22 mouse cellular contexts compared by ENCODE assay signal in genomic region chr11:96468048-96468745, GRCm38 (mm10). TPM values are rescaled to one million over a fixed set of nuclear protein-coding genes. Genes with fewer than 3 reads are reported as not detected.
DNase-seq lines count a peak whose midpoint lies in the region; ATAC-seq lines count a peak whose summit lies in the region.
"Had no signal": no experiment of that assay in that cellular context is flagged by ENCODE, and none has a peak within 500 bp of the region (broad histone marks: within the 10 kb centered on the region; RNA-seq: fewer than 3 reads in every experiment).

No protein-coding gene starts in this region.

- peak; percentile 21 for DNase-seq in thymus, postnatal 0 days (ENCODE audit: low spot score)
- no peak for DNase-seq in thymus, postnatal 10 days (ENCODE audit: low spot score in 2 of 2)
- DNase-seq in R1 (ENCODE audit: low read depth, low spot score): peak; percentile 14
- DNase-seq in liver, embryonic 11.5 days (ENCODE audit: low spot score): no peak
- DNase-seq in Muller cell, postnatal 12 days (ENCODE audit: inconsistent ontology term): no peak
- DNase-seq in adrenal gland, postnatal 4 days (ENCODE audit: low spot score in 2 of 2): no peak
- DNase-seq: adrenal gland, adult 2 months; cerebellum, adult 18-20 months; gastrocnemius, postnatal 36 days; heart, postnatal 36 days; kidney, adult 2 months; kidney, postnatal 36 days; layer of hippocampus, postnatal 36 days; left cerebral cortex, postnatal 4 days; lung, adult 18-20 months had no signal

- H3K9ac ChIP-seq in liver, embryonic 11.5 days (ENCODE audit: low read depth, low read length): no peak overlapping the region
- H3K9ac ChIP-seq in intestine, embryonic 15.5 days: no peak overlapping the region
- H3K9ac ChIP-seq: neural tube, embryonic 13.5 days had no signal

- peaks cover 30% of the 10 kb centered on the region for H3K27me3 ChIP-seq in liver, embryonic 11.5 days (replicated peaks; ENCODE audit: control insufficient read depth, insufficient read depth, low read length)
- H3K27me3 ChIP-seq in intestine, embryonic 15.5 days (replicated peaks): peaks cover 26% of the 10 kb centered on the region
- H3K27me3 ChIP-seq: Patski had no signal

- H3K4me2 ChIP-seq in liver, embryonic 11.5 days: peak overlapping the region; percentile 36
- H3K4me2 ChIP-seq in intestine, embryonic 15.5 days (replicated peaks): no peak overlapping the region
- H3K4me2 ChIP-seq: neural tube, embryonic 13.5 days had no signal

- H3K36me3 ChIP-seq in liver, embryonic 11.5 days (ENCODE audit: control insufficient read depth, insufficient read depth, low read length): no peaks in the 10 kb centered on the region
- H3K36me3 ChIP-seq in intestine, embryonic 15.5 days: no peaks in the 10 kb centered on the region
- H3K36me3 ChIP-seq: neural tube, embryonic 13.5 days had no signal

- H3K4me3 ChIP-seq in liver, embryonic 11.5 days (ENCODE audit: low read depth, low read length): no peak overlapping the region
- no peak overlapping the region for H3K4me3 ChIP-seq in intestine, embryonic 15.5 days (replicated peaks)
- H3K4me3 ChIP-seq: erythroblast, embryonic 14.5 days; neural tube, embryonic 13.5 days had no signal

- H3K27ac ChIP-seq in liver, embryonic 11.5 days (ENCODE audit: low read depth, low read length): peak overlapping the region; percentile 58
- no peak overlapping the region for H3K27ac ChIP-seq in intestine, embryonic 15.5 days
- H3K27ac ChIP-seq: hindbrain, postnatal 0 days; neural tube, embryonic 13.5 days had no signal

- no peaks in the 10 kb centered on the region for H3K9me3 ChIP-seq in liver, embryonic 11.5 days (ENCODE audit: control insufficient read depth, low read length)
- no peaks in the 10 kb centered on the region for H3K9me3 ChIP-seq in intestine, embryonic 15.5 days
- H3K9me3 ChIP-seq: neural tube, embryonic 13.5 days had no signal

- WGBS in liver, embryonic 11.5 days: 15% methylated on average over 9 of the region's 9 CpGs
- 57% methylated on average over 9 of the region's 9 CpGs for WGBS in intestine, embryonic 15.5 days

- peaks cover 4% of the 10 kb centered on the region; the same call in 1 of the 2 replicates for H3K4me1 ChIP-seq in liver, embryonic 11.5 days (replicated peaks; ENCODE audit: control insufficient read depth, insufficient read depth, low read length)
- H3K4me1 ChIP-seq in intestine, embryonic 15.5 days (replicated peaks): peaks cover 8% of the 10 kb centered on the region; the same call in 1 of the 2 replicates

- ATAC-seq in liver, embryonic 11.5 days (replicated peaks; ENCODE audit: low FRiP score): peak; percentile 94
- ATAC-seq in intestine, embryonic 15.5 days: no peak
- ATAC-seq: forebrain, embryonic 14.5 days; hindbrain, postnatal 0 days; Patski had no signal

RNA-seq across cellular contexts. Expression of gene Skap1, which starts 3.8 kb away (rescaled TPM):
- polyA plus RNA-seq in thymus, postnatal 0 days (2015; fragmentation: Nextera tagmentation; extraction: Ambion mirVana): 376 and 450 TPM in 2 replicates
- polyA plus RNA-seq in liver, embryonic 11.5 days (2014; fragmentation: Nextera tagmentation; extraction: Ambion mirVana): 0.45 and 0.58 TPM in 2 replicates
- 0.94 and 1.0 TPM in 2 replicates for polyA plus RNA-seq in intestine, embryonic 15.5 days (2015; fragmentation: Nextera tagmentation; extraction: Ambion mirVana)
- total RNA-seq in adrenal gland, postnatal 4 days (2021): 1 to 10 TPM; 6.1 to 7.6 TPM
- total RNA-seq: CH12.LX had no signal
- polyA plus RNA-seq: erythroblast, embryonic 14.5 days had no signal

Comparison
In these comparisons a context has a peak if more than half of its experiments do, and no peak if none do; other contexts are left out.
1. DNase-seq: peak in thymus, postnatal 0 days (single experiment) and R1 (single experiment); none in thymus, postnatal 10 days (0 of 2), liver, embryonic 11.5 days (single experiment), Muller cell, postnatal 12 days (single experiment) and adrenal gland, postnatal 4 days (0 of 2).
2. RNA of gene Skap1, which starts 3.8 kb away (polyA plus RNA-seq): 376 to 450 TPM in thymus, postnatal 0 days; 0.94 to 1.0 TPM in intestine, embryonic 15.5 days and 0.45 to 0.58 TPM in liver, embryonic 11.5 days; every median in the first group is over 100 times any median in the second.